Mouse (Mus musculus) olfactory bulb, adult 2 months (tissue): Measurements from ENCODE around the gene Dnajc28. TPM values are rescaled to one million over a fixed set of nuclear protein-coding genes. Genes with fewer than 3 reads are reported as not detected.

Source experiments
- H3K27ac ChIP-seq: fragments of 200-500 bp; 2 replicates; pipeline ENCODE4 v1.5.1; 2012; ENCODE audit warnings: low read depth, low read length; ENCODE audit not compliant: insufficient read depth
- H3K4me1 ChIP-seq: fragments of 200-500 bp; 2 replicates; pipeline ENCODE4 v1.6.1; 2012; ENCODE audit warnings: low read length; ENCODE audit not compliant: control insufficient read depth, insufficient read depth
- H3K4me3 ChIP-seq: fragments of 200-500 bp; 2 replicates; pipeline ENCODE4 v1.5.1; 2012; ENCODE audit warnings: mild to moderate bottlenecking, low read depth, low read length, moderate library complexity; ENCODE audit not compliant: insufficient read depth
- CTCF ChIP-seq: fragments of 200-500 bp; IDR thresholded peaks from 2 replicates; pipeline ENCODE4 v1.5.1; 2012; ENCODE audit warnings: low read depth, mild to moderate bottlenecking, low read length, moderate library complexity; ENCODE audit not compliant: insufficient read depth
- POLR2A ChIP-seq: fragments of 200-500 bp; IDR thresholded peaks from 2 replicates; pipeline ENCODE4 v1.6.1; 2012; ENCODE audit warnings: mild to moderate bottlenecking, low read depth, low read length, moderate library complexity; ENCODE audit not compliant: insufficient read depth
- whole genome bisulfite sequencing: fragments of 180-500 bp; shearing (Covaris S2); methylation state at CpG from one replicate; pipeline ENCODE4 v1.1.7; 2018; 5-methylcytosine and 5-hydroxymethylcytosine counted together
- polyA plus RNA-seq: library from polyadenylated mRNA; stranded (reverse); fragments of >200 nt; gene quantifications from 2 replicates; pipeline ENCODE4 v1.2.4, GENCODE M21; 2012; ENCODE audit warnings: low replicate concordance; ENCODE audit not compliant: missing spikeins, insufficient read depth, insufficient read length

Gene Dnajc28
- polyA plus RNA-seq, 1 experiment: not detected

- H3K4me3 ChIP-seq: no peak overlapping the region
- TF ChIP-seq POLR2A (no peak), CTCF (no peak)
- H3K27ac ChIP-seq: no peak overlapping the region
- H3K4me1 ChIP-seq: peaks cover 19% of the 10 kb centered on the region
- WGBS: 87% methylated on average over 6 of the region's 6 CpGs
These were observed 30.9 kb downstream of the Dnajc28 start for GRCm38 (mm10) chr16:91587730-91588453.

DNA sequence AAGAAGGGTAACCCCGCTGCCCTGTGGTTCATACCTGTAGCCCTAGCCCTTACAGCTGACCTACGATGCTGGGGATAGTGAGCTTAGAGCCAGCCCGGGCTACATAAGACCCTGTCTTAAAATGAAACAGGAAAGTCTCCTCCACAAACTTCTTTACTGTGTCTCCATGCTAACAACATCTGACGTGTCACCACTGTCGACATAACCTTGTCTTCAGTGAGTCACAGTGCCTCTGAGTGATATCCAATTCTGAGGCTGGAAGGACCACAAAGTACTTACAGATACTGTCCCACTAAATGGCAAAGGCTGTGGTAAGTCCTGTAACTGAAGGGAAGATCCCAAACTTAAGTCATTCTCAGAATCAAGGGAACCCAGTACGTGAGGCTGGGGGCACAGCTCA lies 32.6 kb downstream of the Dnajc28 start:
- H3K27ac ChIP-seq: no peak overlapping the region
- H3K4me3 ChIP-seq: no peak overlapping the region
- TF ChIP-seq CTCF (no peak), POLR2A (no peak)
- WGBS: 92% methylated on average over 6 of the region's 6 CpGs
- peaks cover 14% of the 10 kb centered on the region for H3K4me1 ChIP-seq

GRCm38 (mm10) chr16:91585617-91586016 lies 33.2 kb downstream of the Dnajc28 start:
- WGBS: 94% methylated on average over 5 of the region's 5 CpGs
- Histone ChIP-seq H3K27ac (no peak overlapping the region), H3K4me3 (no peak overlapping the region), H3K4me1 (peaks cover 13% of the 10 kb centered on the region)
- TF ChIP-seq POLR2A (no peak), CTCF (no peak)

GRCm38 (mm10) chr16:91582307-91582706 lies 36.5 kb downstream of the Dnajc28 start:
- Histone ChIP-seq H3K4me3 (no peak overlapping the region), H3K27ac (no peak overlapping the region), H3K4me1 (no peaks in the 10 kb centered on the region)
- WGBS: 69% methylated on average over 2 of the region's 2 CpGs
- TF ChIP-seq POLR2A (no peak), CTCF (no peak)

- H3K27ac ChIP-seq: no peak overlapping the region
- no peak overlapping the region for H3K4me3 ChIP-seq
- WGBS: 79% methylated on average over 14 of the region's 14 CpGs
- no peaks in the 10 kb centered on the region for H3K4me1 ChIP-seq
- no peak for TF ChIP-seq CTCF
- TF ChIP-seq POLR2A: no peak
These were observed 39.7 kb downstream of the Dnajc28 start for GRCm38 (mm10) chr16:91578980-91579720.

GRCm38 (mm10) chr16:91575151-91575550 lies 43.7 kb downstream of the Dnajc28 start:
- Histone ChIP-seq H3K4me3 (no peak overlapping the region), H3K4me1 (no peaks in the 10 kb centered on the region), H3K27ac (no peak overlapping the region)
- TF ChIP-seq CTCF (no peak), POLR2A (no peak)
- 67% methylated on average over 13 of the region's 13 CpGs for WGBS

DNA sequence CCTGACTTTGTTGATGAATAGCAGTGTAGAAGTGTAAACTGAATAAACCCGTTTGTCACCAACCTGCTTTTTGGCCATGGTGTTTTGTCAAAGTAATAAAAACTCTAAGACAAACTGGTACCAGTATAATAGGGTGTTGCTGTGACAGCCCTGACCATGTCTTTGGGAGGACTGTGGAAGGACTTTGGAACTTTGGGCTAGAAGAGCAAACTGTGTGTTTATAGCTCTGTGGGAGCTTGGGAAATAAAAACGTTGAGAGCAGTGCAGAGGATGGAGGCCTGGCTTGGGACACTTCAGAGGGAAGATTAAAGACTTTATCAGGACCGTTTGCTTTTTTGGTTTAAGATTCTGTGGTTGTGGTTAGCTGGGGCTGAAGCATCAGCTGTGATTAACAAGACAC lies 47.7 kb downstream of the Dnajc28 start:
- 76% methylated on average over 3 of the region's 3 CpGs for WGBS
- Histone ChIP-seq H3K4me3 (no peak overlapping the region), H3K4me1 (no peaks in the 10 kb centered on the region), H3K27ac (no peak overlapping the region)
- TF ChIP-seq CTCF (no peak), POLR2A (no peak)

- TF ChIP-seq CTCF: no peak
- Histone ChIP-seq H3K4me3 (no peak overlapping the region), H3K4me1 (no peaks in the 10 kb centered on the region), H3K27ac (no peak overlapping the region)
- 90% methylated on average over 10 of the region's 10 CpGs for WGBS
These were observed 49.9 kb downstream of the Dnajc28 start for GRCm38 (mm10) chr16:91568960-91569359.

- Histone ChIP-seq H3K27ac (no peak overlapping the region), H3K4me3 (no peak overlapping the region), H3K4me1 (no peaks in the 10 kb centered on the region)
- WGBS: 91% methylated on average over 7 of the region's 7 CpGs
- TF ChIP-seq CTCF: no peak
- no peak for TF ChIP-seq POLR2A
These were observed 52.8 kb downstream of the Dnajc28 start for GRCm38 (mm10) chr16:91566002-91566401.
